9 mouse cellular contexts compared by ENCODE assay signal in the genomic region with DNA sequence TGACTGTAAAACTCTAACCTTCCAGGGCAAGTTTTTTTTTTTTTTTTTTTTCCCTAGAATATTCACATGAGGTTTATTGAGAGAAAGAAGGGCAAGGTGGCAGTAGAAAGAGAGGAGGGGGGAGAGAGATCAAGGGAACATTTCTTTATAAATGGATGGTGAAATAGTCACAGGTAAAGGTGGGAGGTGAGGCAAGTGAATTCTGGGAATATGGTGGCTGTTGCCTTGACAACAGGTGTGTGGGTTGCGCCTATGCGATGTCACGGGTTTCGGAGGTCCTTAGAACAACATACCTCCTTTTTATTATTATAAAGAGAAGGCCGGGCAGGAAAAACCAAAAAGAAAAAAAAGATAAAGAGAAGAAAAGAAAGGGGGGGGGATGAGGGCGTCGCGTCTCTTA. TPM values are rescaled to one million over a fixed set of nuclear protein-coding genes. Genes with fewer than 3 reads are reported as not detected.
DNase-seq lines count a peak whose midpoint lies in the region; ATAC-seq and TF ChIP-seq lines count a peak whose summit lies in the region.
"Had no signal": no experiment of that assay in that cellular context is flagged by ENCODE, and none has a peak within 500 bp of the region (broad histone marks: within the 10 kb centered on the region; RNA-seq: fewer than 3 reads in every experiment).

No protein-coding gene starts in this region.

- no peak for ATAC-seq in heart, embryonic 11.5 days (replicated peaks; ENCODE audit: insufficient number of reproducible peaks, low FRiP score, low TSS enrichment)
- peak; percentile 21; the same call in 1 of the 2 replicates for ATAC-seq in forebrain, postnatal 0 days
- ATAC-seq in liver, embryonic 13.5 days (ENCODE audit: low read depth) = no peak
- no peak for ATAC-seq in erythroblast, adult 5-6 weeks (replicated peaks; ENCODE audit: low FRiP score, poor library complexity, severe bottlenecking)
- ATAC-seq: inflammation-experienced regulatory T-cells, adult 6 months had no signal

- H3K4me1 ChIP-seq in heart, embryonic 11.5 days (ENCODE audit: control insufficient read depth, insufficient read depth, low read length) = no peaks in the 10 kb centered on the region
- no peaks in the 10 kb centered on the region for H3K4me1 ChIP-seq in forebrain, postnatal 0 days (ENCODE audit: insufficient read depth)
- H3K4me1 ChIP-seq in liver, embryonic 13.5 days (replicated peaks) = peaks cover 25% of the 10 kb centered on the region

- no peak for TF ChIP-seq CTCF in forebrain, postnatal 0 days (IDR thresholded peaks at IDR 0.05; ENCODE audit: low read depth)

- H3K4me2 ChIP-seq in heart, embryonic 11.5 days = peak overlapping the region; percentile 67
- H3K4me2 ChIP-seq in forebrain, postnatal 0 days (ENCODE audit: low read depth) = peak overlapping the region; percentile 49
- H3K4me2 ChIP-seq in liver, embryonic 13.5 days = peak overlapping the region; percentile 57

- intact Hi-C loops in left cerebral cortex, postnatal 25 days (cut with DNase I) = no loop called here

- H3K27ac ChIP-seq in heart, embryonic 11.5 days (ENCODE audit: low read depth, low read length) = 0 out of 2 replicates have a peak overlapping the region, but pooled peaks have one; percentile 46
- peak overlapping the region; percentile 29; the same call in 1 of the 2 replicates for H3K27ac ChIP-seq in forebrain, postnatal 0 days (ENCODE audit: low read depth, low read length)
- no peak overlapping the region for H3K27ac ChIP-seq in liver, embryonic 13.5 days

- 61% methylated on average over 8 of the region's 8 CpGs for WGBS in heart, embryonic 11.5 days (ENCODE audit: insufficient replicate concordance)
- 53% methylated on average over 8 of the region's 8 CpGs for WGBS in forebrain, postnatal 0 days
- 56% methylated on average over 8 of the region's 8 CpGs for WGBS in liver, embryonic 13.5 days (ENCODE audit: insufficient replicate concordance)

- H3K36me3 ChIP-seq in heart, embryonic 11.5 days (ENCODE audit: control insufficient read depth, insufficient read depth, low read length) = no peaks in the 10 kb centered on the region
- no peaks in the 10 kb centered on the region for H3K36me3 ChIP-seq in forebrain, postnatal 0 days (ENCODE audit: insufficient read depth)
- H3K36me3 ChIP-seq in liver, embryonic 13.5 days = no peaks in the 10 kb centered on the region

- peak overlapping the region; percentile 36; the same call in 1 of the 2 replicates for H3K4me3 ChIP-seq in heart, embryonic 11.5 days (ENCODE audit: low read depth, low read length)
- no peak overlapping the region for H3K4me3 ChIP-seq in forebrain, postnatal 0 days (ENCODE audit: low read depth, low read length)
- no peak overlapping the region for H3K4me3 ChIP-seq in liver, embryonic 13.5 days (replicated peaks)

- H3K27me3 ChIP-seq in heart, embryonic 11.5 days (ENCODE audit: control insufficient read depth, insufficient read depth, low read length) = no peaks in the 10 kb centered on the region
- no peaks in the 10 kb centered on the region for H3K27me3 ChIP-seq in forebrain, postnatal 0 days (ENCODE audit: insufficient read depth, low read length)
- H3K27me3 ChIP-seq in liver, embryonic 13.5 days = no peaks in the 10 kb centered on the region

- no peak for DNase-seq in heart, adult 18-20 months
- DNase-seq in ES-CJ7 (ENCODE audit: low read depth, low spot score) = peak; percentile 41
- DNase-seq in forebrain, postnatal 0 days = no peak
- no peak for DNase-seq in liver, embryonic 13.5 days
- no peak for DNase-seq in cerebellum, postnatal 36 days
- no peak for DNase-seq in left cerebral cortex, postnatal 25 days (ENCODE audit: low spot score in 2 of 2)

- no peak overlapping the region for H3K9ac ChIP-seq in heart, embryonic 11.5 days (ENCODE audit: low read depth, low read length)
- H3K9ac ChIP-seq in forebrain, postnatal 0 days = no peak overlapping the region
- H3K9ac ChIP-seq in liver, embryonic 13.5 days = no peak overlapping the region

- H3K9me3 ChIP-seq in heart, embryonic 11.5 days (replicated peaks; ENCODE audit: control insufficient read depth, low read length) = no peaks in the 10 kb centered on the region
- H3K9me3 ChIP-seq in forebrain, postnatal 0 days (ENCODE audit: low read length) = no peaks in the 10 kb centered on the region
- no peaks in the 10 kb centered on the region for H3K9me3 ChIP-seq in liver, embryonic 13.5 days (replicated peaks)

RNA-seq across cellular contexts. Expression of a gene that starts 41.9 kb away (rescaled TPM):
- polyA plus RNA-seq in heart, embryonic 11.5 days (2014; fragmentation: Nextera tagmentation; extraction: Ambion mirVana) = 4.2 and 4.4 TPM in 2 replicates
- 10 to 100 TPM in 1 of 2 experiments, 1 to 10 TPM in 1; 9.4 to 13.8 TPM for total RNA-seq in heart, adult 18-20 months (2021)
- 2.5 and 3.6 TPM in 2 replicates for total RNA-seq in forebrain, postnatal 0 days (2014; rRNA removed)
- polyA plus RNA-seq in forebrain, postnatal 0 days (2015; fragmentation: Nextera tagmentation; extraction: Ambion mirVana) = 0.62 and 0.90 TPM in 2 replicates
- 4.8 and 5.7 TPM in 2 replicates for polyA plus RNA-seq in liver, embryonic 13.5 days (2015; fragmentation: Nextera tagmentation; extraction: Ambion mirVana)
- 16.9 and 25.9 TPM in 2 replicates for total RNA-seq in erythroblast, adult 5-6 weeks (2015; ENCODE audit: low replicate concordance)
- 9.3 and 10.6 TPM in 2 replicates for total RNA-seq in erythroblast, adult 5-6 weeks (2017; ENCODE audit: low replicate concordance)
- total RNA-seq in left cerebral cortex, postnatal 25 days (2021) = 1 to 10 TPM; 2.7 to 3.8 TPM
